Mouse (Mus musculus) kidney, embryonic 15.5 days (tissue): ENCODE measurements around the gene Ubiad1. TPM values are rescaled to one million over a fixed set of nuclear protein-coding genes. Genes with fewer than 3 reads are reported as not detected.

Experiments used
- ATAC-seq: fragments of 200-750 bp; cut with Nextera tagmentation; replicated peaks from 2 replicates; pipeline ENCODE4 v1.8.0; 2017; ENCODE audit warnings: moderate TSS enrichment; ENCODE audit not compliant: low FRiP score
- H3K27ac ChIP-seq: fragments of 300-500 bp; sonication (generic); 2 replicates; pipeline ENCODE4 v1.5.1; 2015; ENCODE audit warnings: mild to moderate bottlenecking, inconsistent platforms
- H3K27me3 ChIP-seq: fragments of 300-500 bp; sonication (generic); 2 replicates; pipeline ENCODE4 v1.6.1; 2015; ENCODE audit warnings: inconsistent platforms
- H3K36me3 ChIP-seq: fragments of 300-500 bp; sonication (generic); 2 replicates; pipeline ENCODE4 v1.6.1; 2015; ENCODE audit warnings: inconsistent platforms
- H3K4me1 ChIP-seq: fragments of 300-500 bp; sonication (generic); 2 replicates; pipeline ENCODE4 v1.6.1; 2015; ENCODE audit warnings: inconsistent platforms
- H3K4me2 ChIP-seq: fragments of 300-500 bp; sonication (generic); 2 replicates; pipeline ENCODE4 v1.6.1; 2015; ENCODE audit warnings: moderate library complexity, mild to moderate bottlenecking, inconsistent platforms
- H3K4me3 ChIP-seq: fragments of 300-500 bp; sonication (generic); replicated peaks from 2 replicates; pipeline ENCODE4 v1.5.1; 2015; ENCODE audit warnings: mild to moderate bottlenecking, inconsistent platforms
- H3K9ac ChIP-seq: fragments of 300-500 bp; sonication (generic); 2 replicates; pipeline ENCODE4 v1.6.1; 2015; ENCODE audit warnings: mild to moderate bottlenecking, inconsistent platforms
- H3K9me3 ChIP-seq: fragments of 300-500 bp; sonication (generic); replicated peaks from 2 replicates; pipeline ENCODE4 v1.6.1; 2016; ENCODE audit warnings: inconsistent platforms
- WGBS: fragments of 180-500 bp; shearing (Covaris S2); methylation state at CpG from one replicate; pipeline ENCODE4 v1.1.7; 2015; ENCODE audit warnings: mixed read lengths; 5-methylcytosine and 5-hydroxymethylcytosine counted together
- polyA plus RNA-seq: library from polyadenylated mRNA; unstranded; fragments of >200 nt; fragmentation: Nextera tagmentation; extraction: Ambion mirVana; gene quantifications from 2 replicates; pipeline ENCODE4 v1.2.1, GENCODE M21; 2015

Ubiad1 gene
- polyA plus RNA-seq, 1 experiment from 2014 or later, result 26.8 TPM

- Histone ChIP-seq H3K9ac (no peak overlapping the region), H3K27me3 (no peaks in the 10 kb centered on the region), H3K4me1 (no peaks in the 10 kb centered on the region), H3K27ac (no peak overlapping the region), H3K4me3 (no peak overlapping the region), H3K4me2 (no peak overlapping the region), H3K9me3 (no peaks in the 10 kb centered on the region), H3K36me3 (peaks cover 100% of the 10 kb centered on the region)
- no peak for ATAC-seq
- 90% methylated on average over 10 of the region's 10 CpGs for WGBS
These were observed 23.8 kb upstream of the Ubiad1 start for GRCm38 (mm10) chr4:148468396-148468795.

- Histone ChIP-seq H3K4me1 (no peaks in the 10 kb centered on the region), H3K27me3 (no peaks in the 10 kb centered on the region), H3K36me3 (peaks cover 100% of the 10 kb centered on the region), H3K4me3 (no peak overlapping the region), H3K9me3 (no peaks in the 10 kb centered on the region), H3K9ac (no peak overlapping the region), H3K27ac (no peak overlapping the region), H3K4me2 (no peak overlapping the region)
- WGBS, result 90% methylated on average over 5 of the region's 5 CpGs
- no peak for ATAC-seq
These were observed 22.0 kb upstream of the Ubiad1 start for GRCm38 (mm10) chr4:148466511-148467079.

GRCm38 (mm10) chr4:148464869-148465268, 20.3 kb upstream of the Ubiad1 start:
- Histone ChIP-seq H3K4me3 (no peak overlapping the region), H3K9me3 (no peaks in the 10 kb centered on the region), H3K36me3 (peaks cover 100% of the 10 kb centered on the region), H3K9ac (no peak overlapping the region), H3K4me2 (no peak overlapping the region), H3K4me1 (no peaks in the 10 kb centered on the region), H3K27me3 (no peaks in the 10 kb centered on the region), H3K27ac (no peak overlapping the region)
- ATAC-seq, result no peak
- WGBS, result 92% methylated on average over 12 of the region's 12 CpGs

GRCm38 (mm10) chr4:148464301-148464700, 19.7 kb upstream of the Ubiad1 start:
- Histone ChIP-seq H3K36me3 (peaks cover 100% of the 10 kb centered on the region), H3K9ac (no peak overlapping the region), H3K27ac (no peak overlapping the region), H3K4me1 (no peaks in the 10 kb centered on the region), H3K9me3 (no peaks in the 10 kb centered on the region), H3K27me3 (no peaks in the 10 kb centered on the region), H3K4me3 (no peak overlapping the region), H3K4me2 (no peak overlapping the region)
- 91% methylated on average over 12 of the region's 12 CpGs for WGBS
- ATAC-seq, result no peak

GRCm38 (mm10) chr4:148463208-148463960, 18.8 kb upstream of the Ubiad1 start:
- Histone ChIP-seq H3K4me2 (no peak overlapping the region), H3K27ac (no peak overlapping the region), H3K9me3 (no peaks in the 10 kb centered on the region), H3K9ac (no peak overlapping the region), H3K27me3 (no peaks in the 10 kb centered on the region), H3K4me1 (no peaks in the 10 kb centered on the region), H3K4me3 (no peak overlapping the region), H3K36me3 (peaks cover 100% of the 10 kb centered on the region)
- 78% methylated on average over 14 of the region's 14 CpGs for WGBS
- ATAC-seq, result no peak; the same call in 1 of the 2 replicates

GRCm38 (mm10) chr4:148462717-148463116, 18.1 kb upstream of the Ubiad1 start:
- Histone ChIP-seq H3K9ac (no peak overlapping the region), H3K27ac (no peak overlapping the region), H3K27me3 (no peaks in the 10 kb centered on the region), H3K4me1 (no peaks in the 10 kb centered on the region), H3K4me2 (no peak overlapping the region), H3K9me3 (no peaks in the 10 kb centered on the region), H3K36me3 (peaks cover 100% of the 10 kb centered on the region), H3K4me3 (no peak overlapping the region)
- ATAC-seq, result no peak
- WGBS, result 94% methylated on average over 13 of the region's 13 CpGs

GRCm38 (mm10) chr4:148461772-148462171, 17.2 kb upstream of the Ubiad1 start:
- Histone ChIP-seq H3K4me2 (no peak overlapping the region), H3K4me3 (no peak overlapping the region), H3K4me1 (no peaks in the 10 kb centered on the region), H3K27me3 (no peaks in the 10 kb centered on the region), H3K27ac (no peak overlapping the region), H3K36me3 (peaks cover 100% of the 10 kb centered on the region), H3K9ac (no peak overlapping the region), H3K9me3 (no peaks in the 10 kb centered on the region)
- no peak for ATAC-seq
- 85% methylated on average over 4 of the region's 4 CpGs for WGBS

- no peaks in the 10 kb centered on the region for H3K9me3 ChIP-seq
- no peaks in the 10 kb centered on the region for H3K4me1 ChIP-seq
- H3K4me3 ChIP-seq, result no peak overlapping the region
- WGBS, result 94% methylated on average over 12 of the region's 12 CpGs
- no peaks in the 10 kb centered on the region for H3K27me3 ChIP-seq
- H3K36me3 ChIP-seq, result peaks cover 100% of the 10 kb centered on the region
- H3K4me2 ChIP-seq, result no peak overlapping the region
- no peak overlapping the region for H3K9ac ChIP-seq
- H3K27ac ChIP-seq, result no peak overlapping the region
- no peak for ATAC-seq
These were observed 16.2 kb upstream of the Ubiad1 start for GRCm38 (mm10) chr4:148460656-148461284.

- H3K4me2 ChIP-seq, result no peak overlapping the region
- H3K36me3 ChIP-seq, result peaks cover 86% of the 10 kb centered on the region
- H3K4me1 ChIP-seq, result no peaks in the 10 kb centered on the region
- H3K9me3 ChIP-seq, result no peaks in the 10 kb centered on the region
- WGBS, result 96% methylated on average over 5 of the region's 5 CpGs
- ATAC-seq, result no peak
- no peak overlapping the region for H3K9ac ChIP-seq
- no peak overlapping the region for H3K27ac ChIP-seq
- H3K27me3 ChIP-seq, result no peaks in the 10 kb centered on the region
- no peak overlapping the region for H3K4me3 ChIP-seq
These were observed 11.0 kb upstream of the Ubiad1 start for GRCm38 (mm10) chr4:148455477-148456025.

GRCm38 (mm10) chr4:148453707-148454106, 9.1 kb upstream of the Ubiad1 start:
- WGBS, result 95% methylated on average over 11 of the region's 11 CpGs
- peaks cover 67% of the 10 kb centered on the region for H3K36me3 ChIP-seq
- no peak overlapping the region for H3K4me3 ChIP-seq

GRCm38 (mm10) chr4:148448853-148449245, 4.3 kb upstream of the Ubiad1 start:
- WGBS, result under 1% methylated on average over 15 of the region's 15 CpGs
- H3K9me3 ChIP-seq, result no peaks in the 10 kb centered on the region
- ATAC-seq, result no peak; the same call in 1 of the 2 replicates

More at GRCm38 (mm10) chr4:148453707-148454106, 9.1 kb upstream of the Ubiad1 start:
- H3K27me3 ChIP-seq, result no peaks in the 10 kb centered on the region
- H3K9me3 ChIP-seq, result no peaks in the 10 kb centered on the region
- H3K4me1 ChIP-seq, result peaks cover 8% of the 10 kb centered on the region
- H3K27ac ChIP-seq, result no peak overlapping the region
- H3K9ac ChIP-seq, result no peak overlapping the region
- no peak overlapping the region for H3K4me2 ChIP-seq
- ATAC-seq, result no peak

More at GRCm38 (mm10) chr4:148448853-148449245, 4.3 kb upstream of the Ubiad1 start:
- Histone ChIP-seq H3K4me1 (peaks cover 24% of the 10 kb centered on the region), H3K9ac (peak overlapping the region; percentile 79), H3K27ac (peak overlapping the region; percentile 59), H3K36me3 (peaks cover 19% of the 10 kb centered on the region), H3K27me3 (no peaks in the 10 kb centered on the region), H3K4me3 (peak overlapping the region; percentile 85), H3K4me2 (peak overlapping the region; percentile 66)
